Mouse (Mus musculus) small intestine, adult 2 months (tissue): Measurements from ENCODE around the gene Sbf2. TPM values are rescaled to one million over a fixed set of nuclear protein-coding genes. Genes with fewer than 3 reads are reported as not detected.

Experiments
- H3K27ac ChIP-seq: fragments of 200-500 bp; 2 replicates; pipeline ENCODE4 v1.5.1; 2012; ENCODE audit warnings: low read depth, low read length, control low read depth, inconsistent platforms; ENCODE audit not compliant: insufficient read depth
- H3K27me3 ChIP-seq: fragments of 200-500 bp; 2 replicates; pipeline ENCODE4 v1.6.1; 2012; ENCODE audit warnings: mild to moderate bottlenecking, moderate library complexity, low read length, inconsistent platforms; ENCODE audit not compliant: control insufficient read depth, insufficient read depth
- H3K36me3 ChIP-seq: fragments of 200-500 bp; 2 replicates; pipeline ENCODE4 v1.6.1; 2012; ENCODE audit warnings: mild to moderate bottlenecking, low read length, control low read depth, inconsistent platforms; ENCODE audit not compliant: control insufficient read depth, insufficient read depth
- H3K4me1 ChIP-seq: fragments of 200-500 bp; 2 replicates; pipeline ENCODE4 v1.6.1; 2012; ENCODE audit warnings: low read length, inconsistent platforms, mixed read lengths; ENCODE audit not compliant: control insufficient read depth, insufficient read depth, insufficient read length
- H3K4me3 ChIP-seq: fragments of 200-500 bp; 2 replicates; pipeline ENCODE4 v1.5.1; 2012; ENCODE audit warnings: low read depth, mild to moderate bottlenecking, control low read depth, inconsistent platforms, low read length, moderate library complexity
- CTCF ChIP-seq: fragments of 200-500 bp; IDR thresholded peaks from 2 replicates; pipeline ENCODE4 v1.5.1; 2012; ENCODE audit warnings: low read depth, mild to moderate bottlenecking, control low read depth, inconsistent platforms, low read length, moderate library complexity, mixed read lengths; ENCODE audit not compliant: insufficient replicate concordance, insufficient read length; ENCODE audit errors: extremely low read depth
- POLR2A ChIP-seq: fragments of 200-500 bp; IDR thresholded peaks from 2 replicates; pipeline ENCODE4 v1.6.1; 2012; ENCODE audit warnings: low read depth, mild to moderate bottlenecking, control low read depth, inconsistent platforms, low read length, moderate library complexity
- WGBS: fragments of 180-500 bp; shearing (Covaris S2); methylation state at CpG from one replicate; pipeline ENCODE4 v1.1.7; 2018; 5-methylcytosine and 5-hydroxymethylcytosine counted together
- polyA plus RNA-seq: library from polyadenylated mRNA; depleted of rRNA; stranded (reverse); fragments of >200 nt; gene quantifications from 2 replicates; pipeline ENCODE4 v1.2.3, GENCODE M21; 2012

Sbf2 gene
- polyA plus RNA-seq, 1 experiment, result 13.7 TPM

GRCm38 (mm10) chr7:110639291-110639915 lies 24.7 kb upstream of the Sbf2 start:
- no peak overlapping the region for H3K4me3 ChIP-seq
- 0 out of 2 replicates have a peak, but pooled peaks cover 2% of the 10 kb centered on the region for H3K4me1 ChIP-seq
- no peak overlapping the region for H3K27ac ChIP-seq
- WGBS, result 41% methylated on average over 11 of the region's 11 CpGs
- TF ChIP-seq POLR2A, result no peak
- TF ChIP-seq CTCF, result no peak
- H3K36me3 ChIP-seq, result no peaks in the 10 kb centered on the region
- no peaks in the 10 kb centered on the region for H3K27me3 ChIP-seq

- H3K36me3 ChIP-seq, result no peaks in the 10 kb centered on the region
- no peak overlapping the region for H3K4me3 ChIP-seq
- no peak overlapping the region for H3K27ac ChIP-seq
Measured at GRCm38 (mm10) chr7:110638305-110639110, 23.8 kb upstream of the Sbf2 start.

GRCm38 (mm10) chr7:110636559-110636958 lies 21.8 kb upstream of the Sbf2 start:
- 0 out of 2 replicates have a peak, but pooled peaks cover 2% of the 10 kb centered on the region for H3K27me3 ChIP-seq
- 9% methylated on average over 1 of the region's 1 CpGs for WGBS
- H3K27ac ChIP-seq, result no peak overlapping the region
- 0 out of 2 replicates have a peak, but pooled peaks cover 2% of the 10 kb centered on the region for H3K4me1 ChIP-seq
- H3K4me3 ChIP-seq, result no peak overlapping the region
- no peaks in the 10 kb centered on the region for H3K36me3 ChIP-seq
- TF ChIP-seq CTCF (no peak), POLR2A (no peak)

More at GRCm38 (mm10) chr7:110638305-110639110, 23.8 kb upstream of the Sbf2 start:
- 52% methylated on average over 16 of the region's 17 CpGs for WGBS
- Histone ChIP-seq H3K27me3 (no peaks in the 10 kb centered on the region), H3K4me1 (0 out of 2 replicates have a peak, but pooled peaks cover 2% of the 10 kb centered on the region)
- no peak for TF ChIP-seq POLR2A

- Histone ChIP-seq H3K36me3 (no peaks in the 10 kb centered on the region), H3K27me3 (peaks cover 5% of the 10 kb centered on the region; the same call in 1 of the 2 replicates), H3K4me3 (no peak overlapping the region), H3K4me1 (0 out of 2 replicates have a peak, but pooled peaks cover 2% of the 10 kb centered on the region), H3K27ac (no peak overlapping the region)
- TF ChIP-seq CTCF (no peak), POLR2A (no peak)
- 88% methylated on average over 3 of the region's 3 CpGs for WGBS
Measured at GRCm38 (mm10) chr7:110635929-110636328, 21.2 kb upstream of the Sbf2 start.

GRCm38 (mm10) chr7:110631136-110631888 lies 16.6 kb upstream of the Sbf2 start:
- Histone ChIP-seq H3K27me3 (peaks cover 18% of the 10 kb centered on the region), H3K4me3 (no peak overlapping the region), H3K27ac (no peak overlapping the region), H3K36me3 (no peaks in the 10 kb centered on the region), H3K4me1 (peaks cover 17% of the 10 kb centered on the region)
- TF ChIP-seq POLR2A, result no peak
- no peak for TF ChIP-seq CTCF
- WGBS, result 24% methylated on average over 16 of the region's 16 CpGs

- Histone ChIP-seq H3K4me1 (peaks cover 21% of the 10 kb centered on the region), H3K36me3 (no peaks in the 10 kb centered on the region), H3K27ac (no peak overlapping the region), H3K4me3 (peak overlapping the region; percentile 68), H3K27me3 (peaks cover 18% of the 10 kb centered on the region)
- 3% methylated on average over 36 of the region's 36 CpGs for WGBS
- TF ChIP-seq POLR2A, result no peak
- TF ChIP-seq CTCF, result peak; percentile 99
Measured at GRCm38 (mm10) chr7:110629892-110630666, 15.4 kb upstream of the Sbf2 start.
